Mouse (Mus musculus): ENCODE results near the gene Il1a. TPM values are rescaled to one million over a fixed set of nuclear protein-coding genes. Genes with fewer than 3 reads are reported as not detected.

Il1a gene
- polyA plus RNA-seq, 1 experiment, result not detected

DNA sequence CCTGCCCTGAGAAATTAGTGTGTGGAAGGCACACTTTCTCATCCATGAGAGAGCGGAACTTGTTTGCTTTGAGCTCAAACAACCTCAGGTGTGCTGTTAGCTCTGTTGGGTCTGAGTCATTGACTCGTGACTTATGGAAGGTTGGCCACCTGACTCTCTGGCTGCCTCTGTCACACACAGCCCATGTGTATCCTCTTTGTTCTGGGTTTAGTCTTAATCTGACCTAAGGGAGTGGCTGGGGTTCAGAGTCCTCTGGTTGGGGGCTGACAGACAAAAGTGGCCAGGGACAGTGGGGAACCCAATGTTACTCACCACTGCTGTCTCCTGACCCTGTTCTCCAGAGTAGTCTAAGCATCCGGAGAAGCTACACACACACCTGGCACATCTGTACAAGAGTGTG, 51.7 kb downstream of the Il1a start:
- 95% methylated on average over 3 of the region's 3 CpGs for WGBS
- TF ChIP-seq CTCF (IDR thresholded peaks at IDR 0.05; ENCODE audit: insufficient read depth, low read depth, low read length) (no peak), POLR2A (IDR thresholded peaks at IDR 0.05; ENCODE audit: insufficient read depth, low read depth, low read length) (no peak)
- H3K27ac ChIP-seq (ENCODE audit: insufficient read depth, low read depth, low read length), result no peak overlapping the region
- 0 out of 2 replicates have a peak, but pooled peaks cover 2% of the 10 kb centered on the region for H3K4me1 ChIP-seq (ENCODE audit: control insufficient read depth, insufficient read depth, low read length)
- H3K4me3 ChIP-seq (ENCODE audit: insufficient read depth, low read depth, low read length), result no peak overlapping the region

DNA sequence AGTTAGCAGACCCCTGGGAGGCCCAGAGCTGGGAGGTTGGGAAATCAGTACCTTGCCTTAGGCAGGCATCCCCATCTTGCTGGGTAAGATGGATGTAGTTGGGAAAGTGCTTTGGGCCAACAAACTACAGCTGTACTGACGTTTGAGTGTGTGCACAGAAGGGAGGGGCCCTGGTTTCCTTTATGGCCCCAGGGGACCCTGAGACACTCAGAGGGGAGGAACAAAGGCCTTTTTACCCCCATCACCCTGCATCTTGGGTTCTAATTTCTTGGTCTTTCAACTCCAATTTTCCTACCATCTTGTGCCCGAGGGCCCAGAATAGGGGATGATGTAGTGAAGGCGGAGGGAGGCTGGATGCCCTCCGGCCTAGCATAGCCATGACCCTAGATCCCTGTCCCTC, 53.8 kb downstream of the Il1a start:
- Histone ChIP-seq H3K27ac (ENCODE audit: insufficient read depth, low read depth, low read length) (no peak overlapping the region), H3K4me3 (ENCODE audit: insufficient read depth, low read depth, low read length) (no peak overlapping the region), H3K4me1 (ENCODE audit: control insufficient read depth, insufficient read depth, low read length) (0 out of 2 replicates have a peak, but pooled peaks cover 2% of the 10 kb centered on the region)
- TF ChIP-seq CTCF (IDR thresholded peaks at IDR 0.05; ENCODE audit: insufficient read depth, low read depth, low read length), result no peak
- TF ChIP-seq POLR2A (IDR thresholded peaks at IDR 0.05; ENCODE audit: insufficient read depth, low read depth, low read length), result no peak
- 83% methylated on average over 4 of the region's 4 CpGs for WGBS

DNA sequence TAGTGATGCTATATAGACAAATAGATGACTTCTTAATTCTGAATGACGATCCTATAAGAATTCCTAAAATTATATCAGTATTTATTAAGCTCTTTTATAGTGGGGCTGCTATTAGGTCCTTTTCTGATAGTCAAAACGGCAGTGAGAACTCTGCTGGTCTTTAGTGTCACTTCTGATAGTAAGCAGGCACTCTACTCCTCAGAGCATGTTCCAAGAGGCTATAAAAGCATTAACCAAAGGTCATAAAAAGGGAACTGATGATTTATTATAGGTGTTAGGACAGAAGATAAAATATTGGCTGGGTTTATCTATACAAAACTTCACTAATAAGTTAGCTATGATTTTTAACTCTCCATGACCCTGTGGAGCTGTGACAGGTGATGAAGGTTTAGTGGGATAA, 55.7 kb downstream of the Il1a start:
- 86% methylated on average over 2 of the region's 2 CpGs for WGBS
- H3K4me1 ChIP-seq (ENCODE audit: control insufficient read depth, insufficient read depth, low read length), result 0 out of 2 replicates have a peak, but pooled peaks cover 2% of the 10 kb centered on the region
- TF ChIP-seq POLR2A (IDR thresholded peaks at IDR 0.05; ENCODE audit: insufficient read depth, low read depth, low read length) (no peak), CTCF (IDR thresholded peaks at IDR 0.05; ENCODE audit: insufficient read depth, low read depth, low read length) (no peak)
- H3K4me3 ChIP-seq (ENCODE audit: insufficient read depth, low read depth, low read length), result no peak overlapping the region
- no peak overlapping the region for H3K27ac ChIP-seq (ENCODE audit: insufficient read depth, low read depth, low read length)

DNA sequence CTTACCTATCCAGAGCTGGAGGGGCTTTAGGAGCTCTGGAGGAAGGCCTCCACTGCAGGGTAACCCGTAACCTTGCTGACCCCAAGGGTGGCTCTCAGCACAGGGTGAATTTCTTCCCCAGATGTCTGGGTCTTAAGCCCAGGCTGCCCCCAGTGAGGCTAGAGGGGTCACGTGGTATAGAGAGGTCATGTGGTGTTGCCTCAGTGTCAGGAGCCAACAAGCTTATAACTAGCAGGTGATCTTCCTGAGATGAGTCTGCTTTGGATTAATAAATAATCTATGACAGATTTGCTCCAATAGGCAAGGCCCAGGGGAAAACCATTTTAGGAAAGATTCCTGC, 56.2 kb downstream of the Il1a start:
- no peak for TF ChIP-seq CTCF (IDR thresholded peaks at IDR 0.05; ENCODE audit: insufficient read depth, low read depth, low read length)
- TF ChIP-seq POLR2A (IDR thresholded peaks at IDR 0.05; ENCODE audit: insufficient read depth, low read depth, low read length), result no peak
- H3K4me1 ChIP-seq (ENCODE audit: control insufficient read depth, insufficient read depth, low read length), result 0 out of 2 replicates have a peak, but pooled peaks cover 2% of the 10 kb centered on the region
- H3K27ac ChIP-seq (ENCODE audit: insufficient read depth, low read depth, low read length), result no peak overlapping the region
- H3K4me3 ChIP-seq (ENCODE audit: insufficient read depth, low read depth, low read length), result no peak overlapping the region
- WGBS, result 92% methylated on average over 2 of the region's 2 CpGs

DNA sequence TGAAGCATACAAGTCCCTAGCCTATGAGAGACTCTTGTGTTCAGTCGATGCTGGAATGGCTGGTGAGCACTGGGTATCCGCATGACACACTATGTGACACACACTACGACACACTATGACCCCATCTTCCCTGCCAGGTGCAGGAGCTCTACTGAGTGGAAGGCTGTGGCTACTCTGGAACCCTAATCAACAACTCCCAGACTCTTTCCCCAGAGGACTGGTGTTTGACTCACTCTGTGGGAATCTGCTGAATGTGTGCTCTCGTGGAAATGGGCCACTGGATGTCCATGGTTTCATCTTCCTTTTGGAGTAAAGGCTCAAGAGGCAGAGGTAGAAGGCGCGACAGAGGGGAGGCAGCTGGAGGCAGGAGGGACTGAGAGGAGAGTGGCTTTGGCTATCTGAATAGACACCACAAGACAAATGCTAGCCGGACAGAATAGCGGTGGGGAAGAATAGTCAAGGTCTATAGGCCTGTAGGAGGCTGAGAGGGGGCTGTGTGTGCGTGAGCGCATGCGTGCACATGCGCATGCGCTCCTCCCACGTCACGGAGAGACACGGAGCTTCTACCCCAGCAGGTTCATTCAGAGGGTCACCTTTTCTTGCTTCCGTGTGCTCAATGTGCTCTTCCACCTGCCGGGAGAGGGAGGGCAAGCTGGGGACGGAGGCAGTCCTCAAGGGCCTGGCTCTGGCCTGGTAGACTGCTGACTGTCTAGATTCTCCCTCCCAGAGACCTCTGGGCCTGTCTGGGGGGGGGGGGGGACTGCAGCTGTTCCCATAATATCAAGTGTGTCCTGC, 56.7 kb downstream of the Il1a start:
- WGBS, result 95% methylated on average over 19 of the region's 19 CpGs
- no peaks in the 10 kb centered on the region for H3K4me1 ChIP-seq (ENCODE audit: control insufficient read depth, insufficient read depth, low read length)
- H3K4me3 ChIP-seq (ENCODE audit: insufficient read depth, low read depth, low read length), result no peak overlapping the region
- TF ChIP-seq CTCF (IDR thresholded peaks at IDR 0.05; ENCODE audit: insufficient read depth, low read depth, low read length) (no peak), POLR2A (IDR thresholded peaks at IDR 0.05; ENCODE audit: insufficient read depth, low read depth, low read length) (no peak)
- no peak overlapping the region for H3K27ac ChIP-seq (ENCODE audit: insufficient read depth, low read depth, low read length)

Other genes starting within 250 kb of the Il1a start
- gene Ttl, start 244.0 kb downstream of the Il1a start, polyA plus RNA-seq (2012; ENCODE audit: insufficient read depth, insufficient read length, low replicate concordance, missing spikeins), result not detected in 2 replicates
- not detected in 2 replicates for gene Polr1b, start 209.0 kb downstream of the Il1a start, polyA plus RNA-seq (2012; ENCODE audit: insufficient read depth, insufficient read length, low replicate concordance, missing spikeins)
- not detected in 2 replicates for gene Chchd5, start 180.3 kb downstream of the Il1a start, polyA plus RNA-seq (2012; ENCODE audit: insufficient read depth, insufficient read length, low replicate concordance, missing spikeins)
- gene Slc20a1, start 111.2 kb downstream of the Il1a start, polyA plus RNA-seq (2012; ENCODE audit: insufficient read depth, insufficient read length, low replicate concordance, missing spikeins), result 298 TPM in 1 of 2 replicates, not detected in the other
- not detected in 2 replicates for gene Ckap2l, start 12.8 kb downstream of the Il1a start, polyA plus RNA-seq (2012; ENCODE audit: insufficient read depth, insufficient read length, low replicate concordance, missing spikeins)
- not detected in 2 replicates for gene Il1b, start 61.2 kb upstream of the Il1a start, polyA plus RNA-seq (2012; ENCODE audit: insufficient read depth, insufficient read length, low replicate concordance, missing spikeins)
- not detected in 2 replicates for gene F830045P16Rik, start 226.6 kb upstream of the Il1a start, polyA plus RNA-seq (2012; ENCODE audit: insufficient read depth, insufficient read length, low replicate concordance, missing spikeins)

Data from olfactory bulb, adult 2 months (tissue).